Mouse (Mus musculus) hindbrain, embryonic 14.5 days (tissue): ENCODE measurements around the gene Fbxo2. TPM values are rescaled to one million over a fixed set of nuclear protein-coding genes. Genes with fewer than 3 reads are reported as not detected.

ENCODE experiments used
- ATAC-seq: fragments of 200-750 bp; cut with Nextera tagmentation; 2 replicates; pipeline ENCODE4 v1.8.0; 2017; ENCODE audit warnings: moderate number of reproducible peaks, mild to moderate bottlenecking, moderate TSS enrichment, moderate library complexity; ENCODE audit not compliant: low FRiP score
- DNase-seq: peaks from one replicate; pipeline ENCODE4 v3.0.0-alpha.2; 2015; ENCODE audit warnings: low spot score
- H3K27ac ChIP-seq: fragments of 300-500 bp; sonication (generic); 2 replicates; pipeline ENCODE4 v1.5.1; 2014; ENCODE audit warnings: mild to moderate bottlenecking, moderate library complexity
- H3K27me3 ChIP-seq: fragments of 300-500 bp; sonication (generic); 2 replicates; pipeline ENCODE4 v1.6.1; 2014; ENCODE audit warnings: mild to moderate bottlenecking, low read length, mixed read lengths; ENCODE audit not compliant: control insufficient read depth, insufficient read depth
- H3K36me3 ChIP-seq: fragments of 300-500 bp; sonication (generic); replicated peaks from 2 replicates; pipeline ENCODE4 v1.6.1; 2014; ENCODE audit not compliant: control insufficient read depth, insufficient read depth
- H3K4me1 ChIP-seq: fragments of 300-500 bp; sonication (generic); replicated peaks from 2 replicates; pipeline ENCODE4 v1.6.1; 2014; ENCODE audit warnings: antibody characterized with exemption, low read length, mixed read lengths; ENCODE audit not compliant: control insufficient read depth, insufficient read depth
- H3K4me2 ChIP-seq: fragments of 300-500 bp; sonication (generic); replicated peaks from 2 replicates; pipeline ENCODE4 v1.6.1; 2014; ENCODE audit warnings: mild to moderate bottlenecking, moderate library complexity
- H3K4me3 ChIP-seq: fragments of 300-500 bp; sonication (generic); replicated peaks from 2 replicates; pipeline ENCODE4 v1.5.1; 2014; ENCODE audit warnings: mild to moderate bottlenecking, low read length
- H3K9ac ChIP-seq: fragments of 300-500 bp; sonication (generic); 2 replicates; pipeline ENCODE4 v1.6.1; 2014
- H3K9me3 ChIP-seq: fragments of 300-500 bp; sonication (generic); 2 replicates; pipeline ENCODE4 v1.6.1; 2016; ENCODE audit warnings: low read length; ENCODE audit not compliant: control insufficient read depth
- WGBS: fragments of 180-500 bp; shearing (Covaris S2); extraction: QIAGEN DNeasy Blood & Tissue Kit; methylation state at CpG from one replicate; pipeline ENCODE4 v1.1.7; 2014; 5-methylcytosine and 5-hydroxymethylcytosine counted together
- polyA plus RNA-seq: library from polyadenylated mRNA; unstranded; fragments of >200 nt; fragmentation: Nextera tagmentation; extraction: Ambion mirVana; gene quantifications from 2 replicates; pipeline ENCODE4 v1.2.1, GENCODE M21; 2014

Fbxo2 gene
- polyA plus RNA-seq, 1 experiment from 2014 or later = 13.1 TPM

DNA sequence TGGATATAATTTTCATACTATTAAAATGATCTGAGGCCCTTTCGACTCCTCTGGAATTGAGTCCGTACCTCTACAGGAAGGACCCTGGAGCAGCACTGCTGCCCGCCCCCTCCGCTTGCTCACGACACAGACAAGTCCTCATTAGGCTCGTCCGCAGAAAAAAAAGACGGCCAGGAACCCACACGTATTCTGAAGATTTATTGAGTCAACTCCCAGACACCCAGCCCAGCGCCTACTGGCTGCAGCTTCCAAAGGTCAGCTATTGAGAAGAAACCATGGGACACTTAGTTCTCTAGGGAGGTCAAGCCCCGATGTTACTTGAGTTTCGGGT, 20.7 kb upstream of the Fbxo2 start:
- Histone ChIP-seq H3K4me3 (peak overlapping the region; percentile 53), H3K4me1 (peaks cover 11% of the 10 kb centered on the region; the same call in 1 of the 2 replicates), H3K36me3 (peaks cover 14% of the 10 kb centered on the region), H3K27me3 (no peaks in the 10 kb centered on the region; the same call in 1 of the 2 replicates), H3K27ac (peak overlapping the region; percentile 90), H3K9ac (peak overlapping the region; percentile 78), H3K9me3 (no peaks in the 10 kb centered on the region), H3K4me2 (peak overlapping the region; percentile 95)
- under 1% methylated on average over 12 of the region's 12 CpGs for WGBS
- ATAC-seq (no peak; the same call in 1 of the 2 replicates), DNase-seq (no peak)

DNA sequence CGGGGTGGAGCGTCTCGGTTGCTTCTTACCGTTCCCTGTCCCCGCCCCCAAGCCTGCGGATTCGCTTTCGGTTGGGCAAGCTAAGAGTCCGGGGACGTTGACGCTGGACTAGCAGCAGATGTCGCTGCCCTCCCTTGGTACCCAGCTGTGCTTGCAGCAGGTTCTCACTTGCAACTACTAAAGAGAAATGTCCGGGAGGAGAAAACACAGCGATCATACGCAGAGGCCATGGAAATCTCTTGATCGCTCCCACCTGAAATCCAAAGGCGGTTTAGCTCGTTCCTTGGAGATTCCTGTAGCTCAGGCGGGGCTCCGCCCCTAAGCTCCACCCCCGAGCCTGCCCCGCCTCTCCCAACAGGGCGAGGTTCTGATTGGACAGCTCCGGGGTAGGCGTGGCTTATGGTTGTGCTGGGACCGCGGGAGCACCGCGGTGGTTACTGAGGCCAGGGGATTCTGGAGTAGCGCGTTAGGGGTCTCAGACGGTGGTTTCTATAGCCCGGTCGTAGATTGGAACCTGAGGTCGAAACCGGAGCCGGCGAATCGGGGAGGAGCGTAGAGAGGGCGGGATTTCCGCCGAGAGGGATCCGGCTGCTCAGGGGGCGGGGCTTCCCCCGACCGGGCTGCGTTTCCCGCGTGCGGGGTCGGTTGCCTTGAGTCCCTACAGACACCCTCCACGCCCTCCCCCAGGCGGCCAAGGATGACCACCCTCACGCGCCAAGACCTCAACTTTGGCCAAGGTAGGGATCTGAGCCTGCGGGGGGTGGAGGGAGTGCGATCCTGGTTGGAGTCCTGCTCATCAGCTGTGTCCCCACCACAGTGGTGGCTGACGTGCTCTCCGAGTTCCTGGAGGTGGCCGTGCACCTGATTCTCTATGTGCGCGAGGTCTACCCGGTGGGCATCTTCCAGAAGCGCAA, 20.1 kb upstream of the Fbxo2 start:
- peaks cover 20% of the 10 kb centered on the region for H3K36me3 ChIP-seq
- H3K9me3 ChIP-seq = no peaks in the 10 kb centered on the region
- H3K4me1 ChIP-seq = peaks cover 11% of the 10 kb centered on the region; the same call in 1 of the 2 replicates
- DNase-seq (peak; percentile 93), ATAC-seq (peak; percentile 94)
- peak overlapping the region; percentile 95 for H3K4me2 ChIP-seq
- H3K4me3 ChIP-seq = peak overlapping the region; percentile 53
- no peaks in the 10 kb centered on the region; the same call in 1 of the 2 replicates for H3K27me3 ChIP-seq
- H3K27ac ChIP-seq = peak overlapping the region; percentile 90
- under 1% methylated on average over 64 of the region's 65 CpGs for WGBS
- peak overlapping the region; percentile 78 for H3K9ac ChIP-seq

DNA sequence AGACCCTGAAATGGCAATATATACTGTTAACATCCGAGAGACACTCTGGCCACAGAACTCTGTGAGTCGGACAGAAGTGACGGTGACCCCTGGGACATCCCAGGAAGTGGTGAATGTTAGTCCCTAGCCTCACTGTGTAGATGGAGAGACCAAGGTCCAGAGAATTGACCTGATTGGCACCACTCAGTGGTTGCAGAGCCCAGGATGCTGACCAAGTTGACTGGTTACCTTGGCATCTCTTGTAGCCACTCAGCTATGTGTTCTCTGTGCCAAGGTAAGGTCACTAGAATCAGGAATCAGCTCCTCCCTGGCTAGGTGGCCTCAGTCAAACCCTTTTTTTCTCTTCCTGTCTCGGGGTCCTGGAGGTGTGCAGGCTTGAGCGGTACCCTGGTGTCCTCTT, 16.7 kb upstream of the Fbxo2 start:
- no peak overlapping the region for H3K4me2 ChIP-seq
- peaks cover 11% of the 10 kb centered on the region; the same call in 1 of the 2 replicates for H3K4me1 ChIP-seq
- H3K36me3 ChIP-seq = peaks cover 53% of the 10 kb centered on the region
- no peak for ATAC-seq
- no peak overlapping the region for H3K27ac ChIP-seq
- H3K27me3 ChIP-seq = no peaks in the 10 kb centered on the region
- DNase-seq = no peak
- 92% methylated on average over 5 of the region's 5 CpGs for WGBS
- no peak overlapping the region for H3K9ac ChIP-seq
- no peaks in the 10 kb centered on the region for H3K9me3 ChIP-seq
- H3K4me3 ChIP-seq = no peak overlapping the region

GRCm38 (mm10) chr4:148147714-148148113, 12.7 kb upstream of the Fbxo2 start:
- Histone ChIP-seq H3K9me3 (no peaks in the 10 kb centered on the region), H3K9ac (no peak overlapping the region), H3K27me3 (no peaks in the 10 kb centered on the region), H3K4me1 (0 out of 2 replicates have a peak, but pooled peaks cover 7% of the 10 kb centered on the region), H3K4me3 (no peak overlapping the region), H3K4me2 (no peak overlapping the region), H3K27ac (no peak overlapping the region), H3K36me3 (peaks cover 60% of the 10 kb centered on the region)
- ATAC-seq (no peak), DNase-seq (no peak)
- WGBS = 92% methylated on average over 2 of the region's 2 CpGs

GRCm38 (mm10) chr4:148149540-148149939, 10.9 kb upstream of the Fbxo2 start:
- no peaks in the 10 kb centered on the region for H3K27me3 ChIP-seq
- H3K4me2 ChIP-seq = no peak overlapping the region
- no peak for ATAC-seq
- H3K36me3 ChIP-seq = peaks cover 66% of the 10 kb centered on the region
- H3K4me3 ChIP-seq = no peak overlapping the region
- no peak for DNase-seq
- no peaks in the 10 kb centered on the region for H3K9me3 ChIP-seq
- WGBS = 72% methylated on average over 12 of the region's 12 CpGs
- 0 out of 2 replicates have a peak, but pooled peaks cover 7% of the 10 kb centered on the region for H3K4me1 ChIP-seq
- no peak overlapping the region for H3K27ac ChIP-seq
- no peak overlapping the region for H3K9ac ChIP-seq

DNA sequence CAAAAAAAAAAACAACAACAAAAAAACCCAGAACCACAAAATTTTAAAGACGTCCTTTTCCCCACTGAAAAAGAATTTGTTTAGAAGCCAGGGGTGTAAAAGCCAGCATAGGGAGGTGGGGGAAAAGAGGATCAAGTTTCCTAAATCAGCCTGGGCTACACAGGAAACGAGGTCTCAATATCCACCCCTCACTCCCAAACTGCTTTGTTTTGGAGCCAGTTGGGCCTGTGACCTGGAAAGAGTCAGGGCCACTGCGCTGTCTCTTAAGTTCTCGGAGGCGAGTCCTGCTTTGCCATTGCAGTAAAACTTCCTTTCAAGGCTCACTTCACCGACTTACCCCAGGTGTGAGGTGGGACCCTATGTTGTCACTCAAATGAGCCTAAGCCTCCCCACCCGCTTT, 10.2 kb upstream of the Fbxo2 start:
- ATAC-seq = no peak
- no peak overlapping the region for H3K27ac ChIP-seq
- no peak overlapping the region for H3K4me3 ChIP-seq
- peaks cover 66% of the 10 kb centered on the region for H3K36me3 ChIP-seq
- H3K9me3 ChIP-seq = no peaks in the 10 kb centered on the region
- H3K4me2 ChIP-seq = no peak overlapping the region
- 70% methylated on average over 7 of the region's 7 CpGs for WGBS
- H3K27me3 ChIP-seq = no peaks in the 10 kb centered on the region
- DNase-seq = no peak
- H3K9ac ChIP-seq = no peak overlapping the region
- 0 out of 2 replicates have a peak, but pooled peaks cover 7% of the 10 kb centered on the region for H3K4me1 ChIP-seq

DNA sequence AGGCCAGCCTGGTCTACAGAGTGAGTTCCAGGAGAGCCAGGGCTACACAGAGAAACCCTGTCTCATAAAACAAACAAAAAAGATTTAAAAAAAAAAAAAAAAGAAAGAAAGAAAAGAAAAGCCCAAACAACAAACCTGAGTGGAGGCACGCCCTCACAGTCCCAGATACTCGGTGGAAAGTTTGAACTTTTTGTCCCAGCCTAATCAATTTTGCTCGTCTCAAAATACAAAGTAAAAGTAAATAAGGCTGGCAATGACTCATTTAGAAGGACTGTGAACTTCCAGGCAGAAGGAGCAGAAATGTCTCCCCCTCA, 9.5 kb upstream of the Fbxo2 start:
- ATAC-seq (no peak), DNase-seq (no peak)
- Histone ChIP-seq H3K9ac (peak overlapping the region; percentile 72; the same call in 1 of the 2 replicates), H3K27me3 (no peaks in the 10 kb centered on the region), H3K4me3 (peak overlapping the region; percentile 50), H3K9me3 (no peaks in the 10 kb centered on the region), H3K4me1 (0 out of 2 replicates have a peak, but pooled peaks cover 7% of the 10 kb centered on the region), H3K4me2 (peak overlapping the region; percentile 92), H3K27ac (peak overlapping the region; percentile 93), H3K36me3 (peaks cover 66% of the 10 kb centered on the region)
- 46% methylated on average over 3 of the region's 3 CpGs for WGBS

- Histone ChIP-seq H3K27ac (peak within 1 kb of the TSS; percentile 93), H3K4me2 (peak within 1 kb of the TSS; percentile 92), H3K9ac (peak within 1 kb of the TSS; percentile 72), H3K9me3 (no peaks in the 10 kb centered on the region), H3K27me3 (no peaks in the 10 kb centered on the region), H3K4me3 (peak within 1 kb of the TSS; percentile 50), H3K36me3 (peaks cover 66% of the 10 kb centered on the region), H3K4me1 (0 out of 2 replicates have a peak, but pooled peaks cover 7% of the 10 kb centered on the region)
- peak; percentile 83 for DNase-seq
- peak; percentile 90 for ATAC-seq
- WGBS = 1% methylated on average over 57 of the region's 67 CpGs
These were observed 8.9 kb upstream of the Fbxo2 start, which contains the start of gene Fbxo6 for GRCm38 (mm10) chr4:148151267-148152168. Gene Fbxo6 (minus strand): TSS chr4:148152140.

- H3K36me3 ChIP-seq = peaks cover 67% of the 10 kb centered on the region
These were observed 7.9 kb upstream of the Fbxo2 start for GRCm38 (mm10) chr4:148152547-148152946.

More at GRCm38 (mm10) chr4:148152547-148152946, 7.9 kb upstream of the Fbxo2 start:
- Histone ChIP-seq H3K27ac (peak overlapping the region; percentile 93; the same call in 1 of the 2 replicates), H3K4me3 (no peak overlapping the region), H3K9ac (no peak overlapping the region), H3K27me3 (no peaks in the 10 kb centered on the region), H3K9me3 (no peaks in the 10 kb centered on the region), H3K4me1 (0 out of 2 replicates have a peak, but pooled peaks cover 7% of the 10 kb centered on the region), H3K4me2 (no peak overlapping the region)
- no peak for ATAC-seq
- WGBS = 86% methylated on average over 5 of the region's 5 CpGs
- no peak for DNase-seq
